Mouse (Mus musculus): ENCODE measurements around the gene Plcd1. TPM values are rescaled to one million over a fixed set of nuclear protein-coding genes. Genes with fewer than 3 reads are reported as not detected.

Gene Plcd1
- polyA plus RNA-seq, 1 experiment from 2014 or later, result 22.1 TPM

GRCm38 (mm10) chr9:119033111-119033921, 60.0 kb downstream of the Plcd1 start:
- no peaks in the 10 kb centered on the region for H3K9me3 ChIP-seq (ENCODE audit: control insufficient read depth, low read length)
- H3K36me3 ChIP-seq (ENCODE audit: control insufficient read depth, insufficient read depth, low read length), result peaks cover 44% of the 10 kb centered on the region
- no peak overlapping the region for H3K4me3 ChIP-seq (ENCODE audit: low read depth, low read length)
- no peak overlapping the region for H3K27ac ChIP-seq (ENCODE audit: low read depth)
- WGBS, result 83% methylated on average over 19 of the region's 19 CpGs
- H3K4me1 ChIP-seq (replicated peaks; ENCODE audit: control insufficient read depth, insufficient read depth, low read length), result peaks cover 11% of the 10 kb centered on the region
- no peaks in the 10 kb centered on the region for H3K27me3 ChIP-seq (replicated peaks; ENCODE audit: control insufficient read depth, insufficient read depth, low read length)
- ATAC-seq (replicated peaks; ENCODE audit: low FRiP score, low TSS enrichment, low read depth) (no peak), DNase-seq (ENCODE audit: low spot score) (no peak)
- no peak overlapping the region for H3K9ac ChIP-seq (ENCODE audit: low read length)
- no peak overlapping the region for H3K4me2 ChIP-seq (ENCODE audit: low read length)

GRCm38 (mm10) chr9:119032538-119032937, 60.8 kb downstream of the Plcd1 start:
- Histone ChIP-seq H3K9ac (ENCODE audit: low read length) (no peak overlapping the region), H3K9me3 (ENCODE audit: control insufficient read depth, low read length) (no peaks in the 10 kb centered on the region), H3K27me3 (replicated peaks; ENCODE audit: control insufficient read depth, insufficient read depth, low read length) (no peaks in the 10 kb centered on the region), H3K27ac (ENCODE audit: low read depth) (no peak overlapping the region), H3K4me3 (ENCODE audit: low read depth, low read length) (no peak overlapping the region), H3K4me2 (ENCODE audit: low read length) (no peak overlapping the region), H3K36me3 (ENCODE audit: control insufficient read depth, insufficient read depth, low read length) (peaks cover 44% of the 10 kb centered on the region), H3K4me1 (replicated peaks; ENCODE audit: control insufficient read depth, insufficient read depth, low read length) (peaks cover 11% of the 10 kb centered on the region)
- ATAC-seq (replicated peaks; ENCODE audit: low FRiP score, low TSS enrichment, low read depth) (no peak), DNase-seq (ENCODE audit: low spot score) (no peak)
- 71% methylated on average over 9 of the region's 9 CpGs for WGBS

GRCm38 (mm10) chr9:119031772-119032171, 61.5 kb downstream of the Plcd1 start:
- no peak for ATAC-seq (replicated peaks; ENCODE audit: low FRiP score, low TSS enrichment, low read depth)
- Histone ChIP-seq H3K9me3 (ENCODE audit: control insufficient read depth, low read length) (no peaks in the 10 kb centered on the region), H3K27ac (ENCODE audit: low read depth) (no peak overlapping the region), H3K4me3 (ENCODE audit: low read depth, low read length) (no peak overlapping the region), H3K9ac (ENCODE audit: low read length) (no peak overlapping the region), H3K36me3 (ENCODE audit: control insufficient read depth, insufficient read depth, low read length) (peaks cover 40% of the 10 kb centered on the region), H3K4me1 (replicated peaks; ENCODE audit: control insufficient read depth, insufficient read depth, low read length) (peaks cover 5% of the 10 kb centered on the region; the same call in 1 of the 2 replicates), H3K27me3 (replicated peaks; ENCODE audit: control insufficient read depth, insufficient read depth, low read length) (no peaks in the 10 kb centered on the region), H3K4me2 (ENCODE audit: low read length) (no peak overlapping the region)
- 85% methylated on average over 14 of the region's 14 CpGs for WGBS
- DNase-seq (ENCODE audit: low spot score), result no peak

- Histone ChIP-seq H3K27ac (ENCODE audit: low read depth) (no peak overlapping the region), H3K36me3 (ENCODE audit: control insufficient read depth, insufficient read depth, low read length) (peaks cover 40% of the 10 kb centered on the region)
These were observed 62.3 kb downstream of the Plcd1 start for GRCm38 (mm10) chr9:119031038-119031437.

GRCm38 (mm10) chr9:119029568-119029967, 63.7 kb downstream of the Plcd1 start:
- 57% methylated on average over 7 of the region's 7 CpGs for WGBS
- no peak overlapping the region for H3K9ac ChIP-seq (ENCODE audit: low read length)
- DNase-seq (ENCODE audit: low spot score), result no peak
- H3K27me3 ChIP-seq (replicated peaks; ENCODE audit: control insufficient read depth, insufficient read depth, low read length), result no peaks in the 10 kb centered on the region
- no peak overlapping the region for H3K27ac ChIP-seq (ENCODE audit: low read depth)
- no peak overlapping the region for H3K4me3 ChIP-seq (ENCODE audit: low read depth, low read length)
- ATAC-seq (replicated peaks; ENCODE audit: low FRiP score, low TSS enrichment, low read depth), result no peak
- H3K4me1 ChIP-seq (replicated peaks; ENCODE audit: control insufficient read depth, insufficient read depth, low read length), result 0 out of 2 replicates have a peak, but pooled peaks cover 5% of the 10 kb centered on the region
- H3K36me3 ChIP-seq (ENCODE audit: control insufficient read depth, insufficient read depth, low read length), result peaks cover 38% of the 10 kb centered on the region
- H3K9me3 ChIP-seq (ENCODE audit: control insufficient read depth, low read length), result no peaks in the 10 kb centered on the region
- H3K4me2 ChIP-seq (ENCODE audit: low read length), result no peak overlapping the region

More at GRCm38 (mm10) chr9:119031038-119031437, 62.3 kb downstream of the Plcd1 start:
- no peak overlapping the region for H3K4me3 ChIP-seq (ENCODE audit: low read depth, low read length)
- no peak overlapping the region for H3K4me2 ChIP-seq (ENCODE audit: low read length)
- H3K9me3 ChIP-seq (ENCODE audit: control insufficient read depth, low read length), result no peaks in the 10 kb centered on the region
- no peak for ATAC-seq (replicated peaks; ENCODE audit: low FRiP score, low TSS enrichment, low read depth)
- H3K27me3 ChIP-seq (replicated peaks; ENCODE audit: control insufficient read depth, insufficient read depth, low read length), result no peaks in the 10 kb centered on the region
- H3K9ac ChIP-seq (ENCODE audit: low read length), result no peak overlapping the region
- DNase-seq (ENCODE audit: low spot score), result no peak
- 79% methylated on average over 4 of the region's 4 CpGs for WGBS
- no peaks in the 10 kb centered on the region; the same call in 1 of the 2 replicates for H3K4me1 ChIP-seq (replicated peaks; ENCODE audit: control insufficient read depth, insufficient read depth, low read length)

GRCm38 (mm10) chr9:119028226-119029195, 64.8 kb downstream of the Plcd1 start:
- WGBS, result 93% methylated on average over 27 of the region's 27 CpGs
- 0 out of 2 replicates have a peak, but pooled peaks cover 5% of the 10 kb centered on the region for H3K4me1 ChIP-seq (replicated peaks; ENCODE audit: control insufficient read depth, insufficient read depth, low read length)
- no peak for DNase-seq (ENCODE audit: low spot score)

GRCm38 (mm10) chr9:119027337-119027736, 66.0 kb downstream of the Plcd1 start:
- H3K4me3 ChIP-seq (ENCODE audit: low read depth, low read length), result no peak overlapping the region
- H3K27me3 ChIP-seq (replicated peaks; ENCODE audit: control insufficient read depth, insufficient read depth, low read length), result no peaks in the 10 kb centered on the region
- no peaks in the 10 kb centered on the region for H3K9me3 ChIP-seq (ENCODE audit: control insufficient read depth, low read length)
- DNase-seq (ENCODE audit: low spot score), result no peak
- peaks cover 26% of the 10 kb centered on the region for H3K36me3 ChIP-seq (ENCODE audit: control insufficient read depth, insufficient read depth, low read length)
- 90% methylated on average over 7 of the region's 7 CpGs for WGBS
- no peak for ATAC-seq (replicated peaks; ENCODE audit: low FRiP score, low TSS enrichment, low read depth)
- H3K4me1 ChIP-seq (replicated peaks; ENCODE audit: control insufficient read depth, insufficient read depth, low read length), result 0 out of 2 replicates have a peak, but pooled peaks cover 5% of the 10 kb centered on the region
- no peak overlapping the region for H3K4me2 ChIP-seq (ENCODE audit: low read length)
- no peak overlapping the region for H3K9ac ChIP-seq (ENCODE audit: low read length)
- no peak overlapping the region for H3K27ac ChIP-seq (ENCODE audit: low read depth)

More at GRCm38 (mm10) chr9:119028226-119029195, 64.8 kb downstream of the Plcd1 start:
- H3K9me3 ChIP-seq (ENCODE audit: control insufficient read depth, low read length), result no peaks in the 10 kb centered on the region
- H3K27ac ChIP-seq (ENCODE audit: low read depth), result no peak overlapping the region
- no peak overlapping the region for H3K4me2 ChIP-seq (ENCODE audit: low read length)
- peaks cover 33% of the 10 kb centered on the region for H3K36me3 ChIP-seq (ENCODE audit: control insufficient read depth, insufficient read depth, low read length)
- H3K27me3 ChIP-seq (replicated peaks; ENCODE audit: control insufficient read depth, insufficient read depth, low read length), result no peaks in the 10 kb centered on the region
- no peak overlapping the region for H3K4me3 ChIP-seq (ENCODE audit: low read depth, low read length)
- no peak overlapping the region for H3K9ac ChIP-seq (ENCODE audit: low read length)
- no peak for ATAC-seq (replicated peaks; ENCODE audit: low FRiP score, low TSS enrichment, low read depth)

GRCm38 (mm10) chr9:119025832-119026331, 67.4 kb downstream of the Plcd1 start:
- Histone ChIP-seq H3K36me3 (ENCODE audit: control insufficient read depth, insufficient read depth, low read length) (peaks cover 13% of the 10 kb centered on the region), H3K4me2 (ENCODE audit: low read length) (no peak overlapping the region), H3K9me3 (ENCODE audit: control insufficient read depth, low read length) (no peaks in the 10 kb centered on the region), H3K27me3 (replicated peaks; ENCODE audit: control insufficient read depth, insufficient read depth, low read length) (no peaks in the 10 kb centered on the region), H3K9ac (ENCODE audit: low read length) (no peak overlapping the region), H3K27ac (ENCODE audit: low read depth) (no peak overlapping the region), H3K4me1 (replicated peaks; ENCODE audit: control insufficient read depth, insufficient read depth, low read length) (0 out of 2 replicates have a peak, but pooled peaks cover 9% of the 10 kb centered on the region), H3K4me3 (ENCODE audit: low read depth, low read length) (no peak overlapping the region)
- 88% methylated on average over 7 of the region's 7 CpGs for WGBS
- ATAC-seq (replicated peaks; ENCODE audit: low FRiP score, low TSS enrichment, low read depth) (no peak), DNase-seq (ENCODE audit: low spot score) (no peak)

All from intestine, embryonic 14.5 days (tissue).